In the genomic region with DNA sequence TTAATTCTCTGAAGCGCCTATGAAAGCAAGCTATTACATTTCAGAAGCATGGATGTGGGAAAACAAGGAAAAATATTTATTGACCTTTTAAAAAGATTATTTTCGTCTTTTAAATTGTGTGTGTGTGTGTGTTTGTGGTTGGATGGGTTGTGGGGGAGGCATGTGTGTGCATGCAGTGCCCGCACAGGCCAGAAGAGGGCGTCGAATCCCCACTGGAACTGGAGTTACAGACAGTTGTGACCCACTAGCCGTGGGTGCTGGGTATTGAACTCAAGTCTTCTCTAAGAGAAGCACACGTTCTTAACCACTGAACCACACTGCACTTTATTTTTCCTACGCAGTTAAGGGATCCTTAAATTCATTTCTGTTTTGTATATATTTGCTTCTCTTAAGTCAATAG, we compare ENCODE assay signal across 12 mouse cellular contexts. TPM values are rescaled to one million over a fixed set of nuclear protein-coding genes. Genes with fewer than 3 reads are reported as not detected.
A peak's percentile ranks its signal among the peaks of the same experiment; 100 is the strongest.
DNase-seq lines count a peak whose midpoint lies in the region; TF ChIP-seq lines count a peak whose summit lies in the region.
"Had no signal": no experiment of that assay in that cellular context is flagged by ENCODE, and none has a peak within 500 bp of the region (broad histone marks: within the 10 kb centered on the region; RNA-seq: fewer than 3 reads in every experiment).

No protein-coding gene starts in this region.

- peak; percentile 54 for TF ChIP-seq CTCF in kidney, adult 2 months (conservative IDR thresholded peaks at IDR 0.05; ENCODE audit: insufficient read depth, insufficient read length, low read depth, low read length)
- TF ChIP-seq CTCF in CH12.LX (conservative IDR thresholded peaks at IDR 0.05 in 1 of 2, IDR thresholded peaks at IDR 0.05 in 1 of 2; ENCODE audit: low read depth in 2 of 2, low read length in 2 of 2): peak; percentile 62 to 81

- peak; percentile 72 for TF ChIP-seq RAD21 in CH12.LX (IDR thresholded peaks at IDR 0.05; ENCODE audit: low read depth, low read length)

- no peak for DNase-seq in kidney, adult 2 months
- no peak for DNase-seq in kidney, postnatal 36 days
- DNase-seq in 3T3-L1 (ENCODE audit: low read depth, low spot score) (peak; percentile 25), CH12.LX (ENCODE audit: extremely low read depth) (peak; percentile 64)
- peak; percentile 48 for DNase-seq in embryonic facial prominence, embryonic 10.5 days (ENCODE audit: low spot score)
- DNase-seq in kidney, adult 9 months: no peak
- no peak for DNase-seq in gastrocnemius, postnatal 10 days
- DNase-seq: cerebellum, adult 9-10 months; lung, postnatal 36 days had no signal

- H3K27ac ChIP-seq in kidney, adult 2 months (ENCODE audit: insufficient read depth, low read depth, low read length): no peak overlapping the region
- no peak overlapping the region for H3K27ac ChIP-seq in CH12.LX (ENCODE audit: insufficient read depth, low read depth)
- H3K27ac ChIP-seq in embryonic facial prominence, embryonic 10.5 days (replicated peaks): no peak overlapping the region

- no peaks in the 10 kb centered on the region for H3K79me2 ChIP-seq in CH12.LX (replicated peaks; ENCODE audit: control insufficient read depth, extremely low read depth, insufficient read depth, poor library complexity, severe bottlenecking)

- no peaks in the 10 kb centered on the region for H3K9me3 ChIP-seq in CH12.LX (replicated peaks; ENCODE audit: low read length)
- no peaks in the 10 kb centered on the region for H3K9me3 ChIP-seq in embryonic facial prominence, embryonic 10.5 days

- H3K9ac ChIP-seq in CH12.LX (ENCODE audit: insufficient read depth, low read depth): peak overlapping the region; percentile 43; the same call in 1 of the 2 replicates

- WGBS in kidney, adult 2 months: 72% methylated on average over 8 of the region's 8 CpGs
- WGBS in embryonic facial prominence, embryonic 10.5 days: 56% methylated on average over 8 of the region's 8 CpGs

- TF ChIP-seq POLR2A in kidney, adult 2 months (IDR thresholded peaks at IDR 0.05; ENCODE audit: low read depth, low read length): no peak
- no peak for TF ChIP-seq POLR2A in CH12.LX (IDR thresholded peaks at IDR 0.05; ENCODE audit: low read depth, low read length)

- dilution Hi-C loops in CH12.LX (cut with MboI; ENCODE audit: extremely low pct_ligation_motif_present, extremely low pct_unique_long_range_greater_than_20kb, low sequenced_read_pairs): no loop called here

- peaks cover 9% of the 10 kb centered on the region for H3K4me1 ChIP-seq in kidney, adult 2 months (ENCODE audit: control insufficient read depth, insufficient read depth, low read length)
- H3K4me1 ChIP-seq in CH12.LX (ENCODE audit: control insufficient read depth in 1 of 2, insufficient read depth in 2 of 2): peaks cover 13 to 42% of the 10 kb centered on the region in 2 experiments
- peaks cover 50% of the 10 kb centered on the region for H3K4me1 ChIP-seq in embryonic facial prominence, embryonic 10.5 days

- H3K4me2 ChIP-seq in CH12.LX (ENCODE audit: insufficient read depth, low read depth, poor library complexity, severe bottlenecking): peak overlapping the region; percentile 45; the same call in 1 of the 2 replicates

- no peak for TF ChIP-seq EP300 in CH12.LX (IDR thresholded peaks at IDR 0.05; ENCODE audit: low read length)

- no peaks in the 10 kb centered on the region for H3K27me3 ChIP-seq in kidney, adult 2 months (replicated peaks; ENCODE audit: control insufficient read depth, insufficient read depth, low read length)
- no peaks in the 10 kb centered on the region for H3K27me3 ChIP-seq in CH12.LX (replicated peaks)
- no peaks in the 10 kb centered on the region for H3K27me3 ChIP-seq in embryonic facial prominence, embryonic 10.5 days (replicated peaks; ENCODE audit: low read depth, poor library complexity, severe bottlenecking)

- no peaks in the 10 kb centered on the region for H3K36me3 ChIP-seq in kidney, adult 2 months (ENCODE audit: control insufficient read depth, insufficient read depth, low read length)
- H3K36me3 ChIP-seq in CH12.LX (replicated peaks in 1 of 2; ENCODE audit: control insufficient read depth in 1 of 2, insufficient read depth in 1 of 2, low read length in 1 of 2): no peaks in the 10 kb centered on the region
- H3K36me3 ChIP-seq in embryonic facial prominence, embryonic 10.5 days (replicated peaks): no peaks in the 10 kb centered on the region

- H3K4me3 ChIP-seq in kidney, adult 2 months (ENCODE audit: insufficient read depth, low read depth, low read length): no peak overlapping the region
- H3K4me3 ChIP-seq in CH12.LX (replicated peaks in 1 of 3; ENCODE audit: low read depth in 2 of 3, low read length in 2 of 3, poor library complexity in 1 of 3): no peak overlapping the region
- no peak overlapping the region for H3K4me3 ChIP-seq in embryonic facial prominence, embryonic 10.5 days

- in situ Hi-C loops in CH12.LX (cut with MboI; ENCODE audit: low pct_ligation_motif_present, low pct_unique_long_range_greater_than_20kb, low sequenced_read_pairs): loop anchor here (10.0 kb wide), 2 partner anchors 193 to 363 kb away; no protein-coding TSS in a partner anchor

TF ChIP-seq in CH12.LX, 34 proteins besides CTCF, POLR2A, EP300 and RAD21:
- TF ChIP-seq ELF1 (IDR thresholded peaks at IDR 0.05; ENCODE audit: low read depth, low read length) (no peak), IRF4 (IDR thresholded peaks at IDR 0.05; ENCODE audit: low read depth, low read length) (no peak), NRF1 (IDR thresholded peaks at IDR 0.05; ENCODE audit: low read depth, low read length) (peak; percentile 17; the same call in 1 of the 2 replicates), UBTF (IDR thresholded peaks at IDR 0.05; ENCODE audit: low read depth, low read length) (no peak), MEF2A (IDR thresholded peaks at IDR 0.05; ENCODE audit: borderline replicate concordance, low read depth, low read length) (0 out of 2 replicates have a peak, but pooled peaks have one; percentile 24), MAFK (IDR thresholded peaks at IDR 0.05; ENCODE audit: insufficient replicate concordance, low read length) (no peak), MAZ (IDR thresholded peaks at IDR 0.05; ENCODE audit: low read depth, low read length) (0 out of 2 replicates have a peak, but pooled peaks have one; percentile 41), JUND (conservative IDR thresholded peaks at IDR 0.05; ENCODE audit: low read depth, low read length) (0 out of 2 replicates have a peak, but pooled peaks have one; percentile 10), KAT2A (IDR thresholded peaks at IDR 0.05; ENCODE audit: insufficient replicate concordance, low read length) (no peak), ZC3H11A (IDR thresholded peaks at IDR 0.05; ENCODE audit: low read depth, low read length) (0 out of 2 replicates have a peak, but pooled peaks have one; percentile 44), BHLHE40 (IDR thresholded peaks at IDR 0.05; ENCODE audit: low read depth, low read length) (0 out of 2 replicates have a peak, but pooled peaks have one; percentile 9), SMC3 (IDR thresholded peaks at IDR 0.05; ENCODE audit: low read depth, low read length) (peak; percentile 69)
TF ChIP-seq in CH12.LX: peak in this region for 7.

RNA-seq across cellular contexts. Expression of a gene that starts 26.5 kb away (rescaled TPM):
- 0.12 and 0.13 TPM in 2 replicates for polyA plus RNA-seq in kidney, adult 2 months (2012; rRNA removed)
- total RNA-seq in CH12.LX (2012; rRNA removed): 0.55 and 1.3 TPM in 2 replicates
- 0.87 and 1.2 TPM in 2 replicates for total RNA-seq in CH12.LX (2014; rRNA removed)
- 2.9 and 3.3 TPM in 2 replicates for polyA plus RNA-seq in CH12.LX (2012; ENCODE audit: insufficient read length, low read depth)
- polyA plus RNA-seq in embryonic facial prominence, embryonic 10.5 days (2016; fragmentation: Nextera tagmentation; extraction: Ambion mirVana): not detected in 2 replicates
- total RNA-seq in gastrocnemius, postnatal 10 days (2021): not detected
- total RNA-seq: heart, adult 8-10 months; left cerebral cortex, postnatal 14 days had no signal
- polyA plus RNA-seq: neural tube, embryonic 11.5 days had no signal

Comparison
In these comparisons a context has a peak if more than half of its experiments do, and no peak if none do; other contexts are left out.
1. DNase-seq: peak in 3T3-L1 (single experiment), CH12.LX (single experiment) and embryonic facial prominence, embryonic 10.5 days (single experiment); none in kidney, adult 2 months (single experiment), kidney, postnatal 36 days (0 of 2), kidney, adult 9 months (single experiment) and gastrocnemius, postnatal 10 days (single experiment).